Mouse (Mus musculus) hindbrain, embryonic 10.5 days (tissue): ENCODE data around the gene Tmem52. TPM values are rescaled to one million over a fixed set of nuclear protein-coding genes. Genes with fewer than 3 reads are reported as not detected.

Experiments
- DNase-seq: peaks from one replicate; pipeline ENCODE4 v3.0.0-alpha.2; 2017; ENCODE audit warnings: low spot score
- H3K27ac ChIP-seq: fragments of 300-500 bp; sonication (generic); 2 replicates; pipeline ENCODE4 v1.5.1; 2016; ENCODE audit warnings: mild to moderate bottlenecking, moderate library complexity
- H3K27me3 ChIP-seq: fragments of 300-500 bp; sonication (generic); 2 replicates; pipeline ENCODE4 v1.6.1; 2016; ENCODE audit warnings: mild to moderate bottlenecking; ENCODE audit not compliant: poor library complexity, insufficient read depth, severe bottlenecking
- H3K36me3 ChIP-seq: fragments of 300-500 bp; sonication (generic); 2 replicates; pipeline ENCODE4 v1.6.1; 2016; ENCODE audit warnings: mild to moderate bottlenecking, moderate library complexity
- H3K4me1 ChIP-seq: fragments of 300-500 bp; sonication (generic); replicated peaks from 2 replicates; pipeline ENCODE4 v1.6.1; 2016; ENCODE audit warnings: mild to moderate bottlenecking
- H3K4me3 ChIP-seq: fragments of 300-500 bp; sonication (generic); 2 replicates; pipeline ENCODE4 v1.5.1; 2016; ENCODE audit warnings: mild to moderate bottlenecking, moderate library complexity
- H3K9me3 ChIP-seq: fragments of 300-500 bp; sonication (generic); 2 replicates; pipeline ENCODE4 v1.6.1; 2016; ENCODE audit warnings: mild to moderate bottlenecking, moderate library complexity
- WGBS: fragments of 180-500 bp; shearing (Covaris S2); methylation state at CpG from one replicate; pipeline ENCODE4 v1.1.7; 2016; 5-methylcytosine and 5-hydroxymethylcytosine counted together
- polyA plus RNA-seq: library from polyadenylated mRNA; unstranded; fragments of >200 nt; fragmentation: Nextera tagmentation; extraction: Ambion mirVana; gene quantifications from 2 replicates; pipeline ENCODE4 v1.2.1, GENCODE M21; 2016

The Tmem52 gene
- polyA plus RNA-seq, 1 experiment from 2014 or later, result 0.22 TPM

GRCm38 (mm10) chr4:155494891-155495290 lies 26.0 kb downstream of the Tmem52 start:
- 88% methylated on average over 4 of the region's 4 CpGs for WGBS
- no peaks in the 10 kb centered on the region for H3K27me3 ChIP-seq
- no peak overlapping the region for H3K27ac ChIP-seq
- peaks cover 12% of the 10 kb centered on the region; the same call in 1 of the 2 replicates for H3K36me3 ChIP-seq
- DNase-seq, result no peak
- H3K4me1 ChIP-seq, result peaks cover 38% of the 10 kb centered on the region
- H3K4me3 ChIP-seq, result peak overlapping the region; percentile 1; the same call in 1 of the 2 replicates
- no peaks in the 10 kb centered on the region for H3K9me3 ChIP-seq

- DNase-seq, result no peak
- no peak overlapping the region for H3K27ac ChIP-seq
- no peak overlapping the region for H3K4me3 ChIP-seq
- no peaks in the 10 kb centered on the region for H3K27me3 ChIP-seq
- WGBS, result 86% methylated on average over 3 of the region's 3 CpGs
- H3K9me3 ChIP-seq, result no peaks in the 10 kb centered on the region
- peaks cover 28% of the 10 kb centered on the region for H3K4me1 ChIP-seq
- peaks cover 27% of the 10 kb centered on the region for H3K36me3 ChIP-seq
Observed at GRCm38 (mm10) chr4:155497963-155498362, 29.0 kb downstream of the Tmem52 start.

DNA sequence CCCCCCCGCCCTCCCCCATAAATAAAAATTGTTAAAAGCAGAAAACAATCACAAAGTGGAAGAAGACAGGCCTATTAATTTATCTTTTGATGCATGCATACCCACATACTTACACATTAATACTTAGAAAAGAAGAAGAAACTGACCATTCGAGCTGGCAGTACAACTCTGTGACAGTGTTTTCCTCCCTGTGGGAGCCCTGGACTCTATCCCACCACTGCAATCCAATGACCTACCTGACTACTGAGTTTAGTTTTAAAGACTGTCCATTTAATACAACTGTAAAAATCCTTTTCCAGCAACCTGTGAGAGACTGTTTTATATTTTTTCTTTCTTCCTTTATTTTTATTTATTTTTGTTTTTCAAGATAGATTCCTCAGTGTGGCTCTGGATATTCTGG lies 32.2 kb downstream of the Tmem52 start:
- Histone ChIP-seq H3K4me1 (0 out of 2 replicates have a peak, but pooled peaks cover 17% of the 10 kb centered on the region), H3K36me3 (peaks cover 48% of the 10 kb centered on the region), H3K4me3 (no peak overlapping the region), H3K27ac (no peak overlapping the region), H3K27me3 (no peaks in the 10 kb centered on the region), H3K9me3 (no peaks in the 10 kb centered on the region)
- no peak for DNase-seq
- 76% methylated on average over 2 of the region's 2 CpGs for WGBS

DNA sequence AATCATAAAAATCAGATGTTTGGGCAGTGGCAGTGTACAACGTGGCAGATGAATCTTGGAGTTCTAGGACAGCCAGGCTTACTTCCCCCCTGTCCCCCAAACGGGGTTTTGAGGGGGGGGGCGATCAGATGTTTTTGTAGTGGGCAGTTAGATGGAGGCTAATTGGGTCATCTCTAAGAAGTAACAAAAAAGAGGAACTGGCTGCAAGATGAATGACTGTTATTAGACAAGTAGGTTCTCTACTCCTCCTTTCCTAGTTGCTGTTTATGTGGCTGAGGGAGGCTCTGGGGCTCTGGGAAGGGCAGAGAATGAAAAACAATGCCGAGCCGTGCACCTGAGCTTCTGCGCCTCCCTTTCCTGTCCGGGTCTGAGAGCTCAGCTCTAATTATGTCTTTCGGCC lies 36.2 kb downstream of the Tmem52 start:
- Histone ChIP-seq H3K4me1 (0 out of 2 replicates have a peak, but pooled peaks cover 17% of the 10 kb centered on the region), H3K27me3 (no peaks in the 10 kb centered on the region), H3K9me3 (no peaks in the 10 kb centered on the region), H3K4me3 (no peak overlapping the region), H3K27ac (no peak overlapping the region), H3K36me3 (peaks cover 37% of the 10 kb centered on the region)
- no peak for DNase-seq
- 83% methylated on average over 8 of the region's 8 CpGs for WGBS

DNA sequence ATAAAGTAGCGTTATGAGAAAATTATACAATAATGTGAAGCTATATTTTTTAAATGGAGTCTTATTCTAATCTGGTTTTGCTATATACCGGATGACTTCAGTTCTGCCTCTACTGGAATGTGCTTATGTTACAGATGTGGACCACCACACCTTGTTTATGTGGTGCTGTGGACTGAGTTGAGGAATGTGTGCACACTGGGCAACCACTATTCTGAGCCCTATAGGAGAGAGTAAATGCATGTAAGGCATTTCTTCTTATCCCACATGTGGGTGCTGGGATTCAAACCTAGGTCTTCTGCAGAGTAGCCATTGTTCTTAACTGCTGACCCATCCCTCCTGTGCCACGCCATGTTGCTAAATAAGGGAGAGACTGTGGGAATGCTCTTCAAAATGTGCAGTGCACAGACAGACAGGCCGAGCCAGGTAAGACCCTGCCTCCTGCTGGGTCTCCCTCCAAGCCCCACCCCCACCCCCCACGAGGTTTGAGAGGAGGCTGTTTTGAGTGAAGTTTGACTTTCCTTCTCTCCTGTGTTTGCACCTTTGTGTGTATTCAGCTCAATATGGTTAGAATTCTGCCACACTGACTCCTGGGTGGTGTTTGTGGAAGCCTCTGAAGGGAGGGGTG lies 36.9 kb downstream of the Tmem52 start:
- DNase-seq, result no peak
- H3K27me3 ChIP-seq, result no peaks in the 10 kb centered on the region
- WGBS, result 81% methylated on average over 5 of the region's 5 CpGs
- H3K4me1 ChIP-seq, result 0 out of 2 replicates have a peak, but pooled peaks cover 17% of the 10 kb centered on the region
- peaks cover 37% of the 10 kb centered on the region for H3K36me3 ChIP-seq
- no peak overlapping the region for H3K27ac ChIP-seq
- H3K4me3 ChIP-seq, result no peak overlapping the region
- no peaks in the 10 kb centered on the region for H3K9me3 ChIP-seq

DNA sequence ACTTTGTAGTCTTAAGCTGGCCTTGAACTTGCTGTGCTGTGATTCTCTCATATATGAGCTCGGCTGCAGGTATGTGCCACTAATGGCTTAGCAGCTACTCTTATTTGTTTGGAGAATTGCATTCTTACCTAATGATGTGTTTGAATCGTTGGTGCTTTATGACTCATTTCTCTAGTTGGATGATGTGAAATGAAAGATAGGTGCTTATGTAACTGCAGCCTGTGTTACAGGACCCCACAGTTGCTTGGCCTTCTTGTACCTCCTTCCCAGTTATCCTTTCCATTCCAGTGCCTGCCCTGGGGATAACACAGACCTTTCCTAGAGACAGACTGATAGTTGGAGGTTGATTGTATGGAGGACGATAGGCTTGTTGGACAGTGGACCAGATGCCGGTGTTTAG lies 39.7 kb downstream of the Tmem52 start:
- no peaks in the 10 kb centered on the region for H3K27me3 ChIP-seq
- DNase-seq, result no peak
- H3K9me3 ChIP-seq, result no peaks in the 10 kb centered on the region
- H3K27ac ChIP-seq, result no peak overlapping the region
- 92% methylated on average over 4 of the region's 4 CpGs for WGBS
- 0 out of 2 replicates have a peak, but pooled peaks cover 11% of the 10 kb centered on the region for H3K4me1 ChIP-seq
- H3K36me3 ChIP-seq, result peaks cover 26% of the 10 kb centered on the region
- no peak overlapping the region for H3K4me3 ChIP-seq

GRCm38 (mm10) chr4:155510981-155511380 lies 42.1 kb downstream of the Tmem52 start:
- no peaks in the 10 kb centered on the region for H3K27me3 ChIP-seq
- H3K27ac ChIP-seq, result no peak overlapping the region
- H3K36me3 ChIP-seq, result peaks cover 25% of the 10 kb centered on the region
- H3K9me3 ChIP-seq, result no peaks in the 10 kb centered on the region
- H3K4me3 ChIP-seq, result no peak overlapping the region
- no peak for DNase-seq
- WGBS, result 84% methylated on average over 1 of the region's 1 CpGs
- no peaks in the 10 kb centered on the region for H3K4me1 ChIP-seq

DNA sequence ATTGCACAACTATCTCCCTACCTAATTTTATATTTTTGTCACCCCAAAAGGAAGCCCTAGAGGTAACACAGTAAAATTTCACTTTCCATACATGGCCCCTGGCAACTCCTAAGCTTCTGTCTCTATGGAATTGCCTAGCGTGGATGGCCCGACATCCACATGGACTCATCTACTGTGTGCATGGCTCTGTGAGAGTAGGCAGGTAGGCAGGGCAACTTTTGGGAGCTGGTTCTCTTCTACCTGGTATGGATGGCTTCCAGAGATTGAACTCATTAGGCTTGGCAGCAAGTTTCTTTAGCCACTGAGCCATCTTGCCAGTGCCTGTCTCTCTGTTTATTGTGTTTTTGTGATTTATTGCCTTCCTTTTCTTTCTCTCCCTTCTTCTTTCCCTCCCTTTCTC lies 45.9 kb downstream of the Tmem52 start:
- Histone ChIP-seq H3K27ac (no peak overlapping the region), H3K9me3 (no peaks in the 10 kb centered on the region), H3K27me3 (no peaks in the 10 kb centered on the region), H3K4me1 (no peaks in the 10 kb centered on the region), H3K4me3 (no peak overlapping the region), H3K36me3 (peaks cover 54% of the 10 kb centered on the region)
- no peak for DNase-seq
- WGBS, result 93% methylated on average over 2 of the region's 2 CpGs

GRCm38 (mm10) chr4:155517948-155518517 lies 49.1 kb downstream of the Tmem52 start:
- Histone ChIP-seq H3K27ac (no peak overlapping the region), H3K36me3 (peaks cover 58% of the 10 kb centered on the region), H3K4me1 (no peaks in the 10 kb centered on the region), H3K27me3 (no peaks in the 10 kb centered on the region), H3K4me3 (no peak overlapping the region), H3K9me3 (no peaks in the 10 kb centered on the region)
- WGBS, result 84% methylated on average over 7 of the region's 7 CpGs
- DNase-seq, result no peak

Other genes starting within 250 kb of the Tmem52 start
- 9.3 and 10.1 TPM in 2 replicates for gene Ski, start 246.5 kb upstream of the Tmem52 start, polyA plus RNA-seq
- gene Faap20, start 219.3 kb upstream of the Tmem52 start, polyA plus RNA-seq, result 115 and 118 TPM in 2 replicates
- gene Prkcz, start 107.8 kb upstream of the Tmem52 start, polyA plus RNA-seq, result 14.9 and 19.3 TPM in 2 replicates
- not detected in 2 replicates for gene Gabrd, start 71.0 kb upstream of the Tmem52 start, polyA plus RNA-seq
- gene Cfap74, start 59.9 kb upstream of the Tmem52 start, polyA plus RNA-seq, result 6.7 and 7.4 TPM in 2 replicates
- 633 and 670 TPM in 2 replicates for gene Gnb1, start 22.2 kb downstream of the Tmem52 start, polyA plus RNA-seq
- 102 and 107 TPM in 2 replicates for gene Nadk, start 93.3 kb downstream of the Tmem52 start, polyA plus RNA-seq
- 12.0 and 13.4 TPM in 2 replicates for gene Slc35e2, start 132.3 kb downstream of the Tmem52 start, polyA plus RNA-seq
- 61.2 and 76.9 TPM in 2 replicates for gene Cdk11b, start 155.7 kb downstream of the Tmem52 start, polyA plus RNA-seq
- not detected in 2 replicates for gene Gm10563, start 176.3 kb downstream of the Tmem52 start, polyA plus RNA-seq
- gene Mmp23, start 184.3 kb downstream of the Tmem52 start, polyA plus RNA-seq, result 4.2 and 4.4 TPM in 2 replicates
- gene Mib2, start 200.1 kb downstream of the Tmem52 start, polyA plus RNA-seq, result 19.5 and 21.8 TPM in 2 replicates
- 0.72 and 1.8 TPM in 2 replicates for gene Fndc10, start 225.2 kb downstream of the Tmem52 start, polyA plus RNA-seq
- 162 and 175 TPM in 2 replicates for gene Ssu72, start 235.7 kb downstream of the Tmem52 start, polyA plus RNA-seq